Mouse (Mus musculus) bone marrow macrophage, adult 2 months (primary cell): ENCODE data around the gene Gm17324.

ENCODE experiments used
- CTCF ChIP-seq: IDR thresholded peaks from 2 replicates; pipeline ENCODE4 v1.5.1; 2012; ENCODE audit warnings: low read depth, mild to moderate bottlenecking, low read length, moderate library complexity
- POLR2A ChIP-seq: IDR thresholded peaks from 2 replicates; pipeline ENCODE4 v1.6.1; 2012; ENCODE audit warnings: mild to moderate bottlenecking, low read depth, low read length, borderline replicate concordance

DNA sequence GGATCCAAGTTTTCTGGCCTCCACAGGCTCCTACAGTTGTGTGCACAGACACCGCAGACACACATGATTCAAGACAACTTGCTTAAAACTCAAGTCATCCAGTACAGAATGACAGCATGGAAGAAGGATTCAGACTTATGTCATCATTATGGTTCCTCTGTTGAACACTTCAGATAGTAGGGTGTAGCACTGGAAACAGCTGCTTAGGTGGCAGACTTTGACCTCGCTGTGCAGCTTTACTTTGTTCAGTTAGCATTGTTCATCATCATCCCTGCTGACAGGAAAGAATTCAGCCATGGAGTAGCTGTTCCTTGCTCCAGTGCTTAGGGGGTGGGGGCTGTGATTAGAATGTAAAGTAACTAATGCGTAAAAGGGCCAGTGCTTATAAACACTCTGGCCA, 17.1 kb upstream of the Gm17324 start:
- TF ChIP-seq CTCF (no peak), POLR2A (no peak)
